Mouse (Mus musculus): ENCODE measurements around the gene Rpa1. TPM values are rescaled to one million over a fixed set of nuclear protein-coding genes. Genes with fewer than 3 reads are reported as not detected.

Rpa1 gene
- polyA plus RNA-seq, 1 experiment from 2014 or later = 69.1 TPM

DNA sequence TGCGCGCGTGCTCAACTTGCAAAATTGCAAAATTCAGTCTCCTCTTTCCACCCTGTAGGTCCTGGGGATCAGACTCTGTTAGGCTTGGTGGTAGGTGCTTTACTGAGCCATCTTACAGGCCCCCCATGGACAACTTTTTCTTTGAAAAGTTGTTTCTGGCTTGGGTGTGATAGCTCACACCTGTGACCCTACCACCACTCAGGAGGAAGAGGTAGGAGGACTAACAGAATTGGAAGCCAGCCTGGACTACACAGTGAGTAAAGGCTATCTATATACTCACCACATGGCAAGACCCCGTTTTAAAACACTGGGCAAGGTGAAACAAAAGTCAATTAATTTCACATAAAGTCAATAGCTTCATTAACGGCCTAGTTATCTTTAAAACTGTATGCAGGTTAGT, 3.4 kb downstream of the Rpa1 start:
- no peak overlapping the region for H3K4me3 ChIP-seq (replicated peaks)
- H3K4me1 ChIP-seq (replicated peaks) = peaks cover 22% of the 10 kb centered on the region
- no peaks in the 10 kb centered on the region for H3K9me3 ChIP-seq
- H3K27me3 ChIP-seq = no peaks in the 10 kb centered on the region
- no peak overlapping the region for H3K4me2 ChIP-seq (replicated peaks)
- no peak for ATAC-seq
- H3K9ac ChIP-seq (replicated peaks) = no peak overlapping the region
- no peak overlapping the region for H3K27ac ChIP-seq
- 95% methylated on average over 5 of the region's 5 CpGs for WGBS
- peaks cover 13% of the 10 kb centered on the region for H3K36me3 ChIP-seq

DNA sequence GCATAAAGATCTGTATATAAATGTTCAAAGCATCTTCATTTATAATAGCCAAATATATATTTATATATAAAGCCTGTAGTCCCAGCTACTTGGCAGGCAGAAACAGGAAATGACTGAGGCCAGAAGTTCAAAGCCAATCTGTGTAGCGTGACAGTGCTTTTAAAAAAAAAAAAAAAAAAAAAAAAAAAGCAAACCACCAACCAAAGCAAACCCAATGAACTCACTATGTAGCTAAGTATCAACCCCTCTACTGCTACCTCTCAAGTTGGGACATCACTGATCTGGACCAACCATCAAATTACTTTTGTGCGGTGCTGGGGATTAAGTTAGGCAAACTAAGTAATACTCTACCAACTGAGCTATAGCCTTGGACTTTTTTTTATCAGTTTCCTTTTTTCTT, 4.0 kb downstream of the Rpa1 start:
- 77% methylated on average over 2 of the region's 2 CpGs for WGBS
- no peak overlapping the region for H3K4me2 ChIP-seq (replicated peaks)
- no peaks in the 10 kb centered on the region for H3K9me3 ChIP-seq
- no peak overlapping the region for H3K4me3 ChIP-seq (replicated peaks)
- H3K27ac ChIP-seq = no peak overlapping the region
- no peak overlapping the region for H3K9ac ChIP-seq (replicated peaks)
- no peak for ATAC-seq
- no peaks in the 10 kb centered on the region for H3K27me3 ChIP-seq
- peaks cover 17% of the 10 kb centered on the region for H3K36me3 ChIP-seq
- peaks cover 22% of the 10 kb centered on the region for H3K4me1 ChIP-seq (replicated peaks)

DNA sequence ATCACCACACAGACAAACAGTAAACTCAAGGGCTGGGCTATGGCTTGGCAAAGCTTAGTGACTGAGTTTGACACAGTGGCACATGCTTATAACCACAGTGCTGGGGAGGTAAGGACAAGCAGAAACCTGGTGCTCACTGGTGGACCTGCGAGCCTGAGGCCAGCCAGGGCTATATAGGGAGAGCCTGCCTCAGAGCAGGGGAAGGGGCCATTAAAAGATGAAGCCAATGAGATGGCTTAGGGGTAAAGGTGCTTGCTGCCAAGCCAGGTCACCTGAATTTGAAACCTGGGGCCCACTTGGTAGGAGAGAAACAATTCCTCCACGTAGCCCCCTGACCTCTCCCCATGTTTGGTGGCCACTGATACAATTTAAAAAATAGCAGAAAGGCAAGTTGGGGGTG, 5.0 kb downstream of the Rpa1 start:
- H3K27me3 ChIP-seq = no peaks in the 10 kb centered on the region
- no peak overlapping the region for H3K9ac ChIP-seq (replicated peaks)
- no peak for ATAC-seq
- H3K4me1 ChIP-seq (replicated peaks) = peaks cover 16% of the 10 kb centered on the region
- no peak overlapping the region for H3K4me2 ChIP-seq (replicated peaks)
- no peak overlapping the region for H3K27ac ChIP-seq
- WGBS = 93% methylated on average over 2 of the region's 2 CpGs
- H3K9me3 ChIP-seq = no peaks in the 10 kb centered on the region
- H3K4me3 ChIP-seq (replicated peaks) = no peak overlapping the region
- H3K36me3 ChIP-seq = peaks cover 23% of the 10 kb centered on the region

DNA sequence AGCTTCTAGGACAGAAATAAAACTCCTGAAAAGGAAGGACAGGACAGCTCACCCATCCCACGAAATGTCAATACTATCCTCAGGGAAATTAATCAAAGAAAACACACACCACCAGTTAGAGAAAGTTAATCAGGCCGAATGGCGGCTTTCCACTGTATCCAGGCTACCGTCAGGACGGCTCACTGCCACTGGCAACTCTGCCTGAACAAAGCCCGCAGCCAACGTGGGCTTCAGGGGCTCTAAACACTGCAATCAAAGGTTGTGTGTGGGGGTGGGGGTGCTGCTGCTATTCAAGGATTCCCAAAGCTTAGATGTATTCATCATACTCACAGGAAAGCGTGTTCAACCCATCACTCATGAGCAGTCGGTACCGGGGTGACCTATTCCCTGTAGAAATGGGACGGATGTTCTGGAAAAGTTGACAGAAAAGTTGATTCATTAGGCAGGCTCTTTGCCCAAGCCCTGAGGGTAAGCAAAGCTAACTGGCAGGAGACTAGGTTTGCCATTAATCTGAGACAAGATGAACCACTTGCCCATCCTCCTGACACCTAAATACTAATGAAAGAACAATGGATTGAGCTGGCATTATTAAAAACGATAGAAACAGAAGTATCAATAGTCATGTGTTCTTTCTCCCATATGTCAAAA, 7.3 kb downstream of the Rpa1 start:
- Histone ChIP-seq H3K27me3 (no peaks in the 10 kb centered on the region), H3K9me3 (no peaks in the 10 kb centered on the region), H3K4me3 (replicated peaks) (no peak overlapping the region), H3K4me1 (replicated peaks) (no peaks in the 10 kb centered on the region), H3K9ac (replicated peaks) (no peak overlapping the region), H3K27ac (no peak overlapping the region), H3K36me3 (peaks cover 32% of the 10 kb centered on the region), H3K4me2 (replicated peaks) (no peak overlapping the region)
- WGBS = 83% methylated on average over 12 of the region's 12 CpGs
- ATAC-seq = no peak

DNA sequence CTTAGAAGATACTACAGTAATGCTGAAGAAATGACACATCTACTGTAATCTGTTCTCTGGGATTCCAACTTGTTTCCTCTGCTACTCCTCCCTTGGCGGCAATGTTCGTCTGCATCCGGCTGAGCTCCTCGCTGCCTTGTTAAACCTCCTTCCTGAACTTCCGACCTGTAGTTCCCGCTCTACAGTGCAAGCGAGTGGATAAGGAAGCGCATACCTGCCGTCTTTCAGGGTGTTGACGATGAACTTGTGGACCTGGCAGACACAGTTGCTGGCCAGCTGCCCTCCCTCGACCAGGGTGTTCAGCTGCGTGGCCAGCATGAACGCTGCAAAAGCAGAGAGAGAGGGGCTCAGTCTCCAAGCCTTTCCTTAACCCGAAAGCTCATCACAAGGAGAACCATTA, 8.0 kb downstream of the Rpa1 start:
- peaks cover 32% of the 10 kb centered on the region for H3K36me3 ChIP-seq
- 90% methylated on average over 14 of the region's 14 CpGs for WGBS
- no peaks in the 10 kb centered on the region for H3K27me3 ChIP-seq

DNA sequence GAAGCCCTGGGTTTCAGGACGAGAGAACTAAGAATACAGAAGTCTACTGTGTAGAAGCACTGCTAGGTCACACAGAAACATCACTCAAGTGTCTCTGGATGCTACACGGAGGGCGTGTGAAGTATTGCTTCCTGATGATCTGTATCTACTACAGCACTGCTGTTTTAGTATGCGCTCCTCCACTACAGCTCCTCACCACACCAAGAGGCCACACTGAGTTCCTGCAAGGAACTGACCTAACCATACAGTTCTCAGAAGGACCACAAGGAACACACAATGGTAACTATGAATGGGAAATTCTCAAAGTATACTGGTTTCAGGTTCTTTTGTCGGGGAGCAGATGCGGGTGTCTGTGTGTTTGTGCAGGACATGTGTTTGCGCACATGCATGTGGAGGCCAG, 10.9 kb downstream of the Rpa1 start:
- H3K36me3 ChIP-seq = peaks cover 35% of the 10 kb centered on the region
- H3K4me1 ChIP-seq (replicated peaks) = no peaks in the 10 kb centered on the region
- H3K27me3 ChIP-seq = no peaks in the 10 kb centered on the region
- ATAC-seq = no peak
- no peaks in the 10 kb centered on the region for H3K9me3 ChIP-seq
- H3K9ac ChIP-seq (replicated peaks) = no peak overlapping the region
- no peak overlapping the region for H3K4me2 ChIP-seq (replicated peaks)
- WGBS = 94% methylated on average over 7 of the region's 7 CpGs
- no peak overlapping the region for H3K27ac ChIP-seq
- H3K4me3 ChIP-seq (replicated peaks) = no peak overlapping the region

More for the DNA sequence above, 8.0 kb downstream of the Rpa1 start:
- Histone ChIP-seq H3K4me1 (replicated peaks) (no peaks in the 10 kb centered on the region), H3K4me2 (replicated peaks) (no peak overlapping the region), H3K27ac (peak overlapping the region; percentile 6; the same call in 1 of the 2 replicates), H3K9me3 (no peaks in the 10 kb centered on the region), H3K9ac (replicated peaks) (no peak overlapping the region), H3K4me3 (replicated peaks) (no peak overlapping the region)
- ATAC-seq = no peak

DNA sequence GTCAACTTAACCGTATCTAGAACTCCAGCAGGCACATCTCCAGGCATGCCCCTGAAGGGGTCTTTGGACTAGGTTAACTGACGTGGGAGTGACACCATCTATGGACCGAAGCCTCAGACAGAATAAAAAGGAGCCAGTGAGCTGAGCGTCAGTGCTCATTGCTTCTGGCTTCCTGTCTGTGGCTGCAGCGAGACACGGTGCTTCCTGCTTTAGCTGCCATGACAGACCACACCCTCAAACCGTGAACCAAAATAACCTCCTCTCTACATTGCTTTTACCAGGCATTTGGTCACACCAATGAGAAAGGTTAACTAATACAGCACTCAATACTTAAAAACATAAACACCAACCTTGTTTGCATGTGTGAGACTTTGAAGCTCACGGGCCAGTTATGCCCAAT, 11.4 kb downstream of the Rpa1 start:
- Histone ChIP-seq H3K9ac (replicated peaks) (no peak overlapping the region), H3K36me3 (peaks cover 40% of the 10 kb centered on the region), H3K4me1 (replicated peaks) (no peaks in the 10 kb centered on the region), H3K27ac (no peak overlapping the region), H3K9me3 (no peaks in the 10 kb centered on the region), H3K27me3 (no peaks in the 10 kb centered on the region), H3K4me2 (replicated peaks) (no peak overlapping the region), H3K4me3 (replicated peaks) (no peak overlapping the region)
- no peak for ATAC-seq
- 89% methylated on average over 8 of the region's 8 CpGs for WGBS

DNA sequence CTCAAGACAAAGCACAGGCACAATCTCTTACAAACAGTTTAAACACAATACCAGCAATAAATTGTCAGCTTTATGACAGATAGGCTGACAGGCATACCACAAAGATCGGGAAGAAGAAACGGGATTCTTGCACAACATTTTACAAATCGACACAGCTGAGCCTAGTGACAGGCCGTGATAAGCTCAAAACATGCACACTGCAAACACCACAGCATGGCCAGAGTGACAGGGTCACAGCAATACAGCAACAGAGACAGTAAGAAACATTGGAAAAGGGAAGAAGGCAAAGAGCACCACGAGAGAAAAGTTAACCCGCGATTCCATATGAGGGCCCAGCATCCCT, 22.2 kb downstream of the Rpa1 start:
- 94% methylated on average over 7 of the region's 7 CpGs for WGBS
- no peaks in the 10 kb centered on the region for H3K27me3 ChIP-seq
- H3K27ac ChIP-seq = no peak overlapping the region
- H3K9ac ChIP-seq (replicated peaks) = no peak overlapping the region
- no peaks in the 10 kb centered on the region for H3K4me1 ChIP-seq (replicated peaks)
- no peaks in the 10 kb centered on the region for H3K9me3 ChIP-seq
- peaks cover 11% of the 10 kb centered on the region; the same call in 1 of the 2 replicates for H3K36me3 ChIP-seq
- H3K4me3 ChIP-seq (replicated peaks) = no peak overlapping the region
- no peak overlapping the region for H3K4me2 ChIP-seq (replicated peaks)
- ATAC-seq = no peak

DNA sequence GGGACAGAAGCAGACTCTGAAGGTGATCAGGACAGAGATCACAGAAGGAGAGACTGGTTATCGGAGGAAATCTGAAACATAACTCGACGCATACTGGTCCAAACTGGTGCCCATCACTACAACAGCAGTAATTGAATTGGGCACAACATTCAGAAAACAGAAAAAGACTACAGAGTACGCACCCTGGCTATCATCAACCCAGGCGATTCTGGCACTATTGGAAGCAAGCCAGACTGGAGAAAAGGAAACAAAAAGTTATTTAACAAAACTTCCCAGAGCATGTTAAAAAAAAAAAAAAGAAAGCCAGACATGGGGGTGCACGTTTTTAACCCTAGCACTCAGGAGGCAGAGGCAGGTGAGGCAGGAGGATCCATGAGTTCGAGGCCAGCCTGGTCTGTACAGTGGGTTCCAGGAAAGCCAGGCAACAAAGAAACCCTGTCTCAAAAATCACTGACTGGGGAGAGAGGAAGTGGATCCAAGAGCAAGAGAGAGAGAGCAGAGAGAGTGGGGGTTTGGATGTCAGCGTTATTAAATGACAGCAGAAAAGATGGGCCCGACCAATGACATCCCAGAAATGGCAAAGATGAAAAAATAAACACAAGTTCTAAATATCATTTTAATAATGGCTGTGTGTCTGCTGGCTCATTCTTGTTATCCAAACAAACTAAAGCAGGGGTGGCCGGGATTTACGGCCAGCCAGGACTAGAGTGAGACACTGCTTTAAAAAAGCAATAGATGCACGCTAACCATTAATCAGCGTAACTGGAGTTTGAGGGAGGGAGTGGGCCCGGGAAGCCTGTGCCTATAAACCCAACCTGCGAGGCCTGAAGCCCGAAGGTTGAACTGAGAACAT, 22.8 kb downstream of the Rpa1 start:
- Histone ChIP-seq H3K4me2 (replicated peaks) (no peak overlapping the region), H3K36me3 (peaks cover 11% of the 10 kb centered on the region; the same call in 1 of the 2 replicates), H3K9ac (replicated peaks) (no peak overlapping the region), H3K4me3 (replicated peaks) (no peak overlapping the region), H3K27ac (no peak overlapping the region), H3K4me1 (replicated peaks) (no peaks in the 10 kb centered on the region), H3K27me3 (no peaks in the 10 kb centered on the region), H3K9me3 (no peaks in the 10 kb centered on the region)
- no peak for ATAC-seq
- 87% methylated on average over 16 of the region's 16 CpGs for WGBS

DNA sequence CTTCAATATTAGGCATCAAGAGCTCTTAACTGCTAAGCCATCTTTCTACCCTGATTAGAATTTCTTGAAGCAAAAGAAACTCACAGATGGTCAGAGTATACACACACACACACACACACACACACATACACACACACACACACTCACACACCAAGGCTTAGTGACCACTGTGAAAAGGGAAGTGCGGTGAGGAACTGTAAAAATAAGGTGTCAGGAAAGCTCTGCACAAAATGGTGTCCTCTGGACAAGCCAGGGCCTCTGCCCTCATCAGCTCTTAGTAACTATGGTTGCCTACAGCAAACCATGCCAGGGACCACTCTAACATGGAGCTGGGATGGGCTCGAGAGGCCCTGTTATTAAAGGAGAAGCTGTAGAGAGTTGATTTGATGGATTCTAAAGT, 23.7 kb downstream of the Rpa1 start:
- no peak overlapping the region for H3K4me2 ChIP-seq (replicated peaks)
- no peak overlapping the region for H3K9ac ChIP-seq (replicated peaks)
- no peak overlapping the region for H3K27ac ChIP-seq
- 98% methylated on average over 2 of the region's 2 CpGs for WGBS
- peaks cover 5% of the 10 kb centered on the region for H3K4me1 ChIP-seq (replicated peaks)
- no peak for ATAC-seq
- no peaks in the 10 kb centered on the region for H3K9me3 ChIP-seq
- H3K4me3 ChIP-seq (replicated peaks) = no peak overlapping the region
- peaks cover 11% of the 10 kb centered on the region; the same call in 1 of the 2 replicates for H3K36me3 ChIP-seq
- no peaks in the 10 kb centered on the region for H3K27me3 ChIP-seq

DNA sequence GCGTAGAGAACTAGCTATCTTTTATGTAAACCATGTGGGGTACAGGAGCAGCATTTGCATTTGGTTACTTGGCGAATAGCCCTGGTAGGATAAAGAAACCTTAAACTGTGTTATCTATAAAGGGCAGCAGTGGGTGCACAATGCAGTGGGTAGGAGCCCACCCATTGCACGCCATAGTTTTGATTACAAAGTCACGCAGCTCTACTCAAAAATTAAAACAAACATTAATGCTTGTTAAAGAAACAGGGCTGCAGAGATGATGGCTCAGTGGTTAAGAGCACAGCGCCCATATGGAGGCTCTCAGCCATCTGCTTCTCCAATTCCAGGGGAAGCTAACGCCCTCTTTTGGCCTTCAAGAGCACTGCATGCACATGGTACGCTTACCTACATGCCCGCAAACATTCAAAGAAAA, 24.8 kb downstream of the Rpa1 start:
- H3K27ac ChIP-seq = no peak overlapping the region
- peaks cover 16% of the 10 kb centered on the region for H3K4me1 ChIP-seq (replicated peaks)
- no peak overlapping the region for H3K9ac ChIP-seq (replicated peaks)

DNA sequence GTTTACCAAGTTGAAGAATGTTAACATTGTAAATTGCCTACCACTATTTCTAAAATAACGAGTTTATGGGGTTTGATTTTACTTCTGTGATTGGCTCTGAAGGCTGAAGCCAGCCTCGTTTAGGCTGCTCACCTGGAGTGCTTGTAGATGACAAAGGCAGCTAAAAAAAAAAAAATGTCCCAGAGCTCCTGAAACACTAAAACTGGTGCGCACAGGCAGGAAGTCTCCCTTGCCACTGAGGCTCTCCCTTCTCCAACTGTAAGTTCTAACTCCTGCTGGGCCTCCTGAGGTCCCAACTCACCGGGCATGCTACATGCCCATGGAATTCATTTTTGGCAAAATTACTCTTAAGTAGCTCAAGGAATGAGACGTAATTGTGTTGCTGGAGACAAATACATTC, 28.9 kb downstream of the Rpa1 start:
- peak overlapping the region; percentile 68; the same call in 1 of the 2 replicates for H3K27ac ChIP-seq
- 66% methylated on average over 5 of the region's 5 CpGs for WGBS
- ATAC-seq = no peak

More for the DNA sequence above, 24.8 kb downstream of the Rpa1 start:
- no peak for ATAC-seq
- H3K4me3 ChIP-seq (replicated peaks) = no peak overlapping the region
- WGBS = 79% methylated on average over 8 of the region's 8 CpGs
- H3K4me2 ChIP-seq (replicated peaks) = no peak overlapping the region
- no peaks in the 10 kb centered on the region for H3K9me3 ChIP-seq
- H3K36me3 ChIP-seq = peaks cover 9% of the 10 kb centered on the region; the same call in 1 of the 2 replicates
- H3K27me3 ChIP-seq = no peaks in the 10 kb centered on the region

More for the DNA sequence above, 28.9 kb downstream of the Rpa1 start:
- H3K4me3 ChIP-seq (replicated peaks) = no peak overlapping the region
- H3K4me1 ChIP-seq (replicated peaks) = peaks cover 19% of the 10 kb centered on the region
- 0 out of 2 replicates have a peak overlapping the region, but pooled peaks have one; percentile 6 for H3K4me2 ChIP-seq (replicated peaks)
- H3K36me3 ChIP-seq = peaks cover 19% of the 10 kb centered on the region
- H3K9ac ChIP-seq (replicated peaks) = no peak overlapping the region
- no peaks in the 10 kb centered on the region for H3K27me3 ChIP-seq
- no peaks in the 10 kb centered on the region for H3K9me3 ChIP-seq
